Mouse (Mus musculus): ENCODE data around the gene Sema4f.

Gene Sema4f

GRCm38 (mm10) chr6:82915889-82916288, 23.7 kb downstream of the Sema4f start:
- no peak for DNase-seq (ENCODE audit: low spot score in 2 of 2)

- peak; percentile 19 to 21 for DNase-seq (ENCODE audit: low spot score in 2 of 2)
Measured at GRCm38 (mm10) chr6:82913336-82914247, 26.0 kb downstream of the Sema4f start.

GRCm38 (mm10) chr6:82911303-82911702, 28.3 kb downstream of the Sema4f start:
- DNase-seq (ENCODE audit: low spot score in 2 of 2): no peak

- DNase-seq (ENCODE audit: low spot score in 2 of 2): no peak
Measured at GRCm38 (mm10) chr6:82909136-82909855, 30.3 kb downstream of the Sema4f start.

GRCm38 (mm10) chr6:82908034-82908433, 31.5 kb downstream of the Sema4f start:
- no peak for DNase-seq (ENCODE audit: low spot score in 2 of 2)

- DNase-seq (ENCODE audit: low spot score in 2 of 2): no peak
Measured at GRCm38 (mm10) chr6:82906985-82907384, 32.6 kb downstream of the Sema4f start.

GRCm38 (mm10) chr6:82902559-82902958, 37.0 kb downstream of the Sema4f start:
- no peak for DNase-seq (ENCODE audit: low spot score in 2 of 2)

GRCm38 (mm10) chr6:82898745-82899144, 40.8 kb downstream of the Sema4f start:
- no peak for DNase-seq (ENCODE audit: low spot score in 2 of 2)

GRCm38 (mm10) chr6:82898227-82898626, 41.3 kb downstream of the Sema4f start:
- no peak for DNase-seq (ENCODE audit: low spot score in 2 of 2)

GRCm38 (mm10) chr6:82897311-82897710, 42.3 kb downstream of the Sema4f start:
- no peak for DNase-seq (ENCODE audit: low spot score in 2 of 2)

- DNase-seq (ENCODE audit: low spot score in 2 of 2): no peak
Measured at GRCm38 (mm10) chr6:82893415-82893814, 46.2 kb downstream of the Sema4f start.

- no peak for DNase-seq (ENCODE audit: low spot score in 2 of 2)
Measured at GRCm38 (mm10) chr6:82892540-82892939, 47.0 kb downstream of the Sema4f start.

GRCm38 (mm10) chr6:82891488-82891887, 48.1 kb downstream of the Sema4f start:
- no peak for DNase-seq (ENCODE audit: low spot score in 2 of 2)

- DNase-seq (ENCODE audit: low spot score in 2 of 2): no peak
Measured at GRCm38 (mm10) chr6:82886330-82886729, 53.2 kb downstream of the Sema4f start.

GRCm38 (mm10) chr6:82885909-82886308, 53.7 kb downstream of the Sema4f start:
- no peak for DNase-seq (ENCODE audit: low spot score in 2 of 2)

GRCm38 (mm10) chr6:82885441-82885840, 54.1 kb downstream of the Sema4f start:
- DNase-seq (ENCODE audit: low spot score in 2 of 2): no peak

- no peak for DNase-seq (ENCODE audit: low spot score in 2 of 2)
Measured at GRCm38 (mm10) chr6:82884570-82884969, 55.0 kb downstream of the Sema4f start.

- DNase-seq (ENCODE audit: low spot score in 2 of 2): peak in 1 of 2 experiments; percentile 58
Measured at GRCm38 (mm10) chr6:82881485-82882096, 58.0 kb downstream of the Sema4f start.

GRCm38 (mm10) chr6:82880807-82881206, 58.8 kb downstream of the Sema4f start:
- DNase-seq (ENCODE audit: low spot score in 2 of 2): no peak

GRCm38 (mm10) chr6:82879463-82880089, 60.0 kb downstream of the Sema4f start:
- DNase-seq (ENCODE audit: low spot score in 2 of 2): no peak

- DNase-seq (ENCODE audit: low spot score in 2 of 2): no peak
Measured at GRCm38 (mm10) chr6:82875509-82875935, 64.0 kb downstream of the Sema4f start.

- no peak for DNase-seq (ENCODE audit: low spot score in 2 of 2)
Measured at GRCm38 (mm10) chr6:82872332-82872707, 67.2 kb downstream of the Sema4f start.
